Mouse (Mus musculus) G1E (cell line): ENCODE results near the gene Phactr3. TPM values are rescaled to one million over a fixed set of nuclear protein-coding genes. Genes with fewer than 3 reads are reported as not detected.
"Not testable (repeated sequence)": the region's sequence is repeated elsewhere in the genome, so short reads cannot be mapped to it uniquely, and the experiment has no call there.

Source experiments
- ATAC-seq: 2 replicates; pipeline ENCODE4 v1.8.0; 2016; ENCODE audit warnings: mild to moderate bottlenecking; ENCODE audit not compliant: insufficient number of reproducible peaks, poor library complexity, low FRiP score, severe bottlenecking; ENCODE audit errors: extremely low read depth
- DNase-seq: peaks from one replicate; pipeline ENCODE4 v3.0.0; 2012; ENCODE audit warnings: low spot score
- H3K27me3 ChIP-seq: 2 replicates; pipeline ENCODE4 v1.6.1; 2012; ENCODE audit warnings: mild to moderate bottlenecking, low read length, inconsistent platforms; ENCODE audit not compliant: insufficient read depth
- H3K36me3 ChIP-seq: replicated peaks from 2 replicates; pipeline ENCODE3; 2012; ENCODE audit warnings: mild to moderate bottlenecking, inconsistent platforms
- H3K4me1 ChIP-seq: 2 replicates; pipeline ENCODE4 v1.6.1; 2012; ENCODE audit warnings: low read depth, low read length, inconsistent platforms, mixed read lengths; ENCODE audit not compliant: insufficient read depth
- H3K4me3 ChIP-seq: 2 replicates; pipeline ENCODE4 v1.5.1; 2012; ENCODE audit warnings: low read depth, mild to moderate bottlenecking, inconsistent platforms, low read length, moderate library complexity, mixed read lengths
- H3K9me3 ChIP-seq: replicated peaks from 2 replicates; pipeline ENCODE4 v1.6.1; 2012; ENCODE audit warnings: inconsistent platforms
- CTCF ChIP-seq: IDR thresholded peaks from 2 replicates; pipeline ENCODE4 v1.5.1; 2012; ENCODE audit warnings: low read depth, low read length, inconsistent platforms, mixed read lengths
- GATA1 ChIP-seq: IDR thresholded peaks from 2 replicates; pipeline ENCODE4 v1.6.1; 2012; ENCODE audit warnings: borderline replicate concordance, low read length, inconsistent platforms, mixed read lengths
- GATA2 ChIP-seq: IDR thresholded peaks from 2 replicates; pipeline ENCODE4 v1.6.1; 2012; ENCODE audit warnings: low read depth, low read length, inconsistent platforms, borderline replicate concordance
- POLR2AphosphoS5 ChIP-seq: IDR thresholded peaks from 2 replicates; pipeline ENCODE4 v1.6.1; 2012; ENCODE audit warnings: low read depth, low read length, inconsistent platforms; ENCODE audit not compliant: insufficient replicate concordance
- TAL1 ChIP-seq: conservative IDR thresholded peaks from 2 replicates; pipeline ENCODE4 v1.6.1; 2012; ENCODE audit warnings: low read depth, low read length, inconsistent platforms, mixed read lengths
- polyA plus RNA-seq: library from polyadenylated mRNA; stranded (reverse); fragments of >175 nt; gene quantifications from 2 replicates; pipeline ENCODE4 v1.2.3, GENCODE M21; 2012
- total RNA-seq, 2 experiments: library from RNA; stranded (forward) in 1 of 2; stranded (reverse) in 1 of 2; fragments of 200-1000 nt in 1 of 2; fragments of >200 nt in 1 of 2; fragmentation: Nextera tagmentation in 1 of 2; gene quantifications; 2 replicates each; pipeline ENCODE4 v1.2.3; 2014 to 2017

Phactr3 gene
- total and polyA plus RNA-seq, 3 experiments: 0.05 TPM; not detected in 2

DNA sequence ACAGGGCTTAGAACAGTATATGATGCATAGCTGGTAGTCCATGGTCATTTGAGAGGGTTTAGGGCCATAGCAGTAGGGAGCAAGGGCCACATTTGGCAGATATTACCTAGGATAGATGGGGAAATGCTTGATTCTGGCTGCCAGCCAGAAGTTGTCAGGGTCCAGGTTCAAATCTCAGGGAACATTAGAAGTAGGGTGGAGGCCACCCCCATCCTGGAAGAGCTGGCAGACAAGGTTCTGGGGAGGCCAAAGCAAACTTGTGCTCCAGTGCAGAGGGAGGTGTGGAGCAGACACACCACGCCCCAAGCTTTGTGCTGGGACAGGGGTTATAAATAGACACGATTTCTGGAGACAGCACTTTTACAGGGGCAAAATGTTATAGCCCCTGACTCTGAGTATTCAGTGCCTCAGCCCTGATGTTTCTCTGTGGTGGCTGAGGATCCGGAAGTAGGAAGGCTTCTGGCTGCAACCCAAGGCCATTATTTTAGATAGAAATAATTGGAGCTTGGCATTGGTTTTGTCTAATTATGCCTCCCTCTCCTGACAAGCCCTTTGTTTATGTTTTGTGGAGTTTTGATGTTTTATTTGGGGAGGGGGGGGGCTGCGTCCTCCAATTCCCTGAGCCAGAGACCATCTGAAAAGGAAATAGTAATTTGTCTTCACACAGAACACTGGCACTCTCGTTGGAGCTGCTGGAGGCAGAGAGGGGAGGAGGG, 208.1 kb downstream of the Phactr3 start:
- no peak for DNase-seq
- H3K9me3 ChIP-seq: peaks cover 82% of the 10 kb centered on the region
- no peak for ATAC-seq

GRCm38 (mm10) chr2:178327466-178328040, 208.8 kb downstream of the Phactr3 start:
- H3K36me3 ChIP-seq: no peaks in the 10 kb centered on the region
- H3K4me1 ChIP-seq: no peaks in the 10 kb centered on the region
- DNase-seq (no peak), ATAC-seq (no peak)
- H3K27me3 ChIP-seq: no peaks in the 10 kb centered on the region
- no peak overlapping the region; the same call in 1 of the 2 replicates for H3K4me3 ChIP-seq
- H3K9me3 ChIP-seq: peaks cover 81% of the 10 kb centered on the region
- no peak for TF ChIP-seq GATA2
- no peak for TF ChIP-seq CTCF
- TF ChIP-seq GATA1: no peak
- no peak for TF ChIP-seq POLR2AphosphoS5
- no peak for TF ChIP-seq TAL1

More for the DNA sequence above, 208.1 kb downstream of the Phactr3 start:
- Histone ChIP-seq H3K36me3 (no peaks in the 10 kb centered on the region), H3K4me3 (no peak overlapping the region; the same call in 1 of the 2 replicates), H3K27me3 (no peaks in the 10 kb centered on the region), H3K4me1 (no peaks in the 10 kb centered on the region)
- TF ChIP-seq CTCF (no peak), POLR2AphosphoS5 (no peak), GATA2 (no peak), GATA1 (no peak)

DNA sequence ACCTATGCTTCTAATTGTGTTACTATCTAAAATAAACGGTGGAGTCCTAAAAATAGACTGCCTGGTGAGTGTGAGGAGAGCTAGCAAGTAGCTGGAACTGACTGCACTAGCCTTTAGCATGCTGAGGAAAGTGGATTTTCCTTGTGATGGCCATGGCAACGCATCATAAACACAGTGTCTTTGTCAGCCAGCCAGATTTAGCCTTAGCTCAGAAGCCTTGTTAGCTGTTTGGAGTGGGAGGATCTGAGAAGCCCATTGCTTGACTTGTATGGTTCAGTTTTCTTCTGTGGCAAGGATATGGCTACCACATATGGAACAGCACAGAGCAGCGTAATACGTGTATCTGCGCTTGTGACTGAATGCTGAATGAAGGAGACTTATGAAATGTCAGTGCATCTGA, 210.8 kb downstream of the Phactr3 start:
- Histone ChIP-seq H3K9me3 (peaks cover 70% of the 10 kb centered on the region), H3K36me3 (no peaks in the 10 kb centered on the region), H3K4me1 (no peaks in the 10 kb centered on the region), H3K27me3 (no peaks in the 10 kb centered on the region), H3K4me3 (no peak overlapping the region)
- ATAC-seq (no peak), DNase-seq (no peak)
- TF ChIP-seq GATA1 (no peak), POLR2AphosphoS5 (no peak), GATA2 (no peak), TAL1 (no peak), CTCF (no peak)

- no peak for ATAC-seq
- TF ChIP-seq CTCF (no peak), GATA2 (no peak)
These were observed 211.2 kb downstream of the Phactr3 start for GRCm38 (mm10) chr2:178329986-178330385.

DNA sequence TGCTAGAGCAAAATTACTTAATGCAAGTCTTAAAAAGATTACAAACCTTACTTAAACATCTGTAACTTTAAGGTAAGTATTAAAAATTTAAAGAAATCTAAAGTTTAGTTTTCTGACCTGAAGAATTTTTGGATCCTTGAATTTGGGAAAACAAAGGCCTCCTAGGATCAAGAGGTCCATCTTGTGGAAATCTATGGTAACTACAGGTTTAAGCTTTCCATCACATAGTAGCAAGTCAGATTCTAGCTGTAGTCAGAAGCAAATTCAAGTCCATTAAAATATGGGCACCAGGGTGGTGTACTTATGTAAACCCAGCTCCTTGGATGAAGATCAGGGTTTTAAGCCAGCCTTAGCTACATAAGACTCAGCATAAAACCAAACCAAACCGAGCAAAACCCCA, 219.1 kb downstream of the Phactr3 start:
- ATAC-seq: no peak
- DNase-seq: no peak
- Histone ChIP-seq H3K4me1 (no peaks in the 10 kb centered on the region), H3K9me3 (peaks cover 26% of the 10 kb centered on the region), H3K27me3 (no peaks in the 10 kb centered on the region), H3K4me3 (no peak overlapping the region), H3K36me3 (no peaks in the 10 kb centered on the region)
- no peak for TF ChIP-seq GATA1
- TF ChIP-seq GATA2: no peak
- TF ChIP-seq TAL1: no peak
- TF ChIP-seq POLR2AphosphoS5: no peak
- TF ChIP-seq CTCF: no peak

More at GRCm38 (mm10) chr2:178329986-178330385, 211.2 kb downstream of the Phactr3 start:
- Histone ChIP-seq H3K4me3 (no peak overlapping the region), H3K4me1 (no peaks in the 10 kb centered on the region), H3K27me3 (no peaks in the 10 kb centered on the region), H3K36me3 (no peaks in the 10 kb centered on the region), H3K9me3 (peaks cover 67% of the 10 kb centered on the region)
- DNase-seq: no peak

DNA sequence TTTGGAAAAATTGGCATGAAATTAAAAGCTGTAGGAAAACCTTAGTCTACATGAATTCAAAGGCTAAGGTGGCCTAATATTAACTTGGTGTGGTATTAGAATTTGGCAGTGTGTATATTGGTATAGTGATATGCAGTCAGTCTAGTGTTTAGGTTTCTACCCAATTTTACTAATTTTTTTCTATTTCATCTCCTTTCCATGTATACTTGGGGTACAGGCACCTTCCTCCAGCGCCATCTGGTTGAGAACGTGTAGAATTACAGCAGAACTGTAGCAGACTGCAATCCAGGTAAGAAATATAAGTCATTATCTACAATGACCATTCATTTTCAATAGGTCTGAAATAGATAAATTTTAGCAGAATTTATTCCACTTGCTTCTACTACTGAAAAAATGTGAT, 220.3 kb downstream of the Phactr3 start:
- Histone ChIP-seq H3K27me3 (no peaks in the 10 kb centered on the region), H3K4me3 (no peak overlapping the region), H3K36me3 (no peaks in the 10 kb centered on the region), H3K9me3 (peaks cover 25% of the 10 kb centered on the region), H3K4me1 (no peaks in the 10 kb centered on the region)
- TF ChIP-seq GATA1 (no peak), GATA2 (no peak), TAL1 (no peak), CTCF (no peak), POLR2AphosphoS5 (no peak)
- DNase-seq (no peak), ATAC-seq (no peak)

DNA sequence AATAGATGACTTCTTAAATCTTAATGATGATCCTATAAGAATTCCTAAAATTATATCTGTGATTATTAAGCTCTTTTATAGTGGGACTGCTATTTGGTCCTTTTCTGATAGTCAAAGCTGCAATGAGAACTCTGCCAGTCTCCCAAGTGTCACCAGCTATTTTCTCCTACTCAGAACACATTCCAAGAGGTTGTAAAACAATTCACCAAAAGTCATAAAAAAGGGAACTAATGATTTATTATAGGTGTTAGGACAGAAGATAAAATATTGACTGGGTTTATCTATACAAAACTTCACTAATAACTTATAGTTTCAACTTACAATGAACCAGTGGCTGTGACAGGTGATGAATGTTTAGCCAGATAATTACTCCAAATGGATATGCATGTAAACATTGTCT, 223.3 kb downstream of the Phactr3 start:
- not testable (repeated sequence) for DNase-seq, H3K36me3 ChIP-seq, H3K4me1 ChIP-seq, H3K27me3 ChIP-seq, H3K4me3 ChIP-seq, ATAC-seq
- peaks cover 18% of the 10 kb centered on the region for H3K9me3 ChIP-seq
